Mouse (Mus musculus): ENCODE measurements around the gene Gm13276. TPM values are rescaled to one million over a fixed set of nuclear protein-coding genes. Genes with fewer than 3 reads are reported as not detected.
"Not testable (repeated sequence)": the region's sequence is repeated elsewhere in the genome, so short reads cannot be mapped to it uniquely, and the experiment has no call there.

Gene Gm13276
- polyA plus RNA-seq (2016; fragmentation: Nextera tagmentation; extraction: Ambion mirVana), result not detected in 2 replicates

DNA sequence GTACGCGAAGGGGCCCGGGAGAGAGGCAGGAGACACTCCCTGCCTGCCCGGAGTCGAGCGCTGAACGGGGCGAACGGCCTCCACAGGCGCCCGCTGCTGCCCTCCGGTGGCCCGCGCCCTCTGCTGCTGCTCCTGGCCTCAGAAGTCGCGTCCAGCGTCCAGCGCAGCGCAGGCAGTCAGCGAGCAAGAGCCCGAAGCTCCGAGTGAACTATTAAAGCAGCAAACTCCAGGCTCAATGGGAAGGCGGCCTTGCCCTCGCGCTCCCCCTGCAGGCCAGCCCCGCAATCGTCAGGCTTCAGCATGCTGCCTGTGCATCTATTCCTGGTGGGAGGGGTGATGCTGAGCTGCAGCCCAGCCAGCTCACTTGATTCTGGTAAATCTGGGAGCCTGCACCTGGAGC lies at the start of gene Gm13276:
TSS of gene Gm13276 (plus strand) at position 301 of the 400 bp plus-strand sequence.
- not testable (repeated sequence) for H3K27me3 ChIP-seq; ATAC-seq (ENCODE audit: insufficient number of reproducible peaks, insufficient read depth, low FRiP score, low TSS enrichment); H3K9ac ChIP-seq; H3K4me2 ChIP-seq (replicated peaks); H3K4me3 ChIP-seq; H3K36me3 ChIP-seq; H3K4me1 ChIP-seq; H3K27ac ChIP-seq; H3K9me3 ChIP-seq
- WGBS, result no CpG with 5 or more reads among the region's 27 CpGs

GRCm38 (mm10) chr4:88738480-88738879 lies 47.0 kb upstream of the Gm13276 start:
- H3K27me3 ChIP-seq, result no peaks in the 10 kb centered on the region
- no peak for ATAC-seq (ENCODE audit: insufficient number of reproducible peaks, insufficient read depth, low FRiP score, low TSS enrichment)

GRCm38 (mm10) chr4:88739036-88739435 lies 46.5 kb upstream of the Gm13276 start:
- H3K27ac ChIP-seq, result no peak overlapping the region
- no peaks in the 10 kb centered on the region for H3K9me3 ChIP-seq
- no peaks in the 10 kb centered on the region for H3K4me1 ChIP-seq
- no peak overlapping the region for H3K9ac ChIP-seq
- H3K36me3 ChIP-seq, result no peaks in the 10 kb centered on the region
- H3K27me3 ChIP-seq, result no peaks in the 10 kb centered on the region
- H3K4me3 ChIP-seq, result no peak overlapping the region
- WGBS, result 86% methylated on average over 6 of the region's 6 CpGs
- no peak for ATAC-seq (ENCODE audit: insufficient number of reproducible peaks, insufficient read depth, low FRiP score, low TSS enrichment)
- H3K4me2 ChIP-seq (replicated peaks), result no peak overlapping the region

More at GRCm38 (mm10) chr4:88738480-88738879, 47.0 kb upstream of the Gm13276 start:
- Histone ChIP-seq H3K36me3 (no peaks in the 10 kb centered on the region), H3K4me1 (no peaks in the 10 kb centered on the region), H3K9me3 (no peaks in the 10 kb centered on the region), H3K4me2 (replicated peaks) (no peak overlapping the region), H3K4me3 (no peak overlapping the region), H3K9ac (no peak overlapping the region), H3K27ac (no peak overlapping the region)
- 2% methylated on average over 2 of the region's 2 CpGs for WGBS

DNA sequence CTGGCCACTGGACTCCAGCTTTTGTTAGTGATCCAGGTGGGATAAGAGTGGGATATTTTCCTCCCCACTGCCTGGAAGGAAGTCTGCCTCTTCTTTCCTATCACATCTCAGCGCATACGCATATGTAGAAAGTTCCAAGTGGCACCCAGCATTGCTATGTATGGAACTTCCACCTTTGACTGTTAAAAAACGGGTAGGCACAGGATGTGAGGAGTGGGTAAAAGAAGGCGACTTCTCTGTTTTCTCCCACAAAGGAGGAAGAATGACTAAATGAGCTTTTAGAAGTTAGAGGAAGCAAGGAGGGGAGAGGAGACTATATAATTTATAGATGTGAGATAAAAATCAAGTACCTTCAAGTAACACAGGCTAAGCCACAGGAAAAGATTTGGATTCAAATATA lies 44.1 kb upstream of the Gm13276 start:
- no peak for ATAC-seq (ENCODE audit: insufficient number of reproducible peaks, insufficient read depth, low FRiP score, low TSS enrichment)
- WGBS, result 89% methylated on average over 4 of the region's 4 CpGs

GRCm38 (mm10) chr4:88742771-88743371 lies 42.6 kb upstream of the Gm13276 start:
- H3K9ac ChIP-seq, result no peak overlapping the region
- no peak overlapping the region for H3K4me2 ChIP-seq (replicated peaks)
- 73% methylated on average over 7 of the region's 7 CpGs for WGBS
- H3K4me1 ChIP-seq, result no peaks in the 10 kb centered on the region
- H3K36me3 ChIP-seq, result no peaks in the 10 kb centered on the region
- no peaks in the 10 kb centered on the region for H3K27me3 ChIP-seq
- H3K9me3 ChIP-seq, result no peaks in the 10 kb centered on the region
- no peak overlapping the region for H3K27ac ChIP-seq
- no peak for ATAC-seq (ENCODE audit: insufficient number of reproducible peaks, insufficient read depth, low FRiP score, low TSS enrichment)
- no peak overlapping the region for H3K4me3 ChIP-seq

More for the DNA sequence above, 44.1 kb upstream of the Gm13276 start:
- no peaks in the 10 kb centered on the region for H3K9me3 ChIP-seq
- no peaks in the 10 kb centered on the region for H3K27me3 ChIP-seq
- H3K4me2 ChIP-seq (replicated peaks), result no peak overlapping the region
- no peak overlapping the region for H3K4me3 ChIP-seq
- H3K27ac ChIP-seq, result no peak overlapping the region
- no peaks in the 10 kb centered on the region for H3K4me1 ChIP-seq
- no peaks in the 10 kb centered on the region for H3K36me3 ChIP-seq
- no peak overlapping the region for H3K9ac ChIP-seq

- no peaks in the 10 kb centered on the region for H3K36me3 ChIP-seq
- no peaks in the 10 kb centered on the region for H3K4me1 ChIP-seq
- H3K27me3 ChIP-seq, result no peaks in the 10 kb centered on the region
- no peaks in the 10 kb centered on the region for H3K9me3 ChIP-seq
- ATAC-seq (ENCODE audit: insufficient number of reproducible peaks, insufficient read depth, low FRiP score, low TSS enrichment), result no peak
- H3K27ac ChIP-seq, result no peak overlapping the region
- WGBS, result 72% methylated on average over 3 of the region's 3 CpGs
- H3K4me3 ChIP-seq, result no peak overlapping the region
- H3K9ac ChIP-seq, result no peak overlapping the region
- no peak overlapping the region for H3K4me2 ChIP-seq (replicated peaks)
Observed at GRCm38 (mm10) chr4:88744207-88744606, 41.3 kb upstream of the Gm13276 start.

GRCm38 (mm10) chr4:88749926-88750325 lies 35.6 kb upstream of the Gm13276 start:
- WGBS, result 35% methylated on average over 6 of the region's 6 CpGs
- no peak overlapping the region for H3K9ac ChIP-seq

GRCm38 (mm10) chr4:88754818-88755340 lies 30.6 kb upstream of the Gm13276 start, which contains the start of gene Gm13271:
TSS of gene Gm13271 (plus strand) at chr4:88754868.
- H3K9ac ChIP-seq; ATAC-seq (ENCODE audit: insufficient number of reproducible peaks, insufficient read depth, low FRiP score, low TSS enrichment); H3K36me3 ChIP-seq; H3K4me3 ChIP-seq; H3K27ac ChIP-seq; H3K27me3 ChIP-seq; H3K9me3 ChIP-seq; H3K4me2 ChIP-seq (replicated peaks); H3K4me1 ChIP-seq: not testable (repeated sequence)
- WGBS, result 75% methylated on average over 15 of the region's 15 CpGs

More at GRCm38 (mm10) chr4:88749926-88750325, 35.6 kb upstream of the Gm13276 start:
- H3K4me1 ChIP-seq, result no peaks in the 10 kb centered on the region
- no peaks in the 10 kb centered on the region for H3K27me3 ChIP-seq
- no peaks in the 10 kb centered on the region for H3K9me3 ChIP-seq
- no peak overlapping the region for H3K4me3 ChIP-seq
- ATAC-seq (ENCODE audit: insufficient number of reproducible peaks, insufficient read depth, low FRiP score, low TSS enrichment), result no peak
- no peak overlapping the region for H3K4me2 ChIP-seq (replicated peaks)
- no peak overlapping the region for H3K27ac ChIP-seq
- H3K36me3 ChIP-seq, result no peaks in the 10 kb centered on the region

GRCm38 (mm10) chr4:88756581-88757513 lies 28.7 kb upstream of the Gm13276 start:
- H3K36me3 ChIP-seq; ATAC-seq (ENCODE audit: insufficient number of reproducible peaks, insufficient read depth, low FRiP score, low TSS enrichment); H3K9me3 ChIP-seq; H3K27me3 ChIP-seq; H3K4me1 ChIP-seq: not testable (repeated sequence)
- 13% methylated on average over 28 of the region's 31 CpGs for WGBS
- Histone ChIP-seq H3K4me3 (peak overlapping the region; percentile 43), H3K4me2 (replicated peaks) (peak overlapping the region; percentile 64), H3K9ac (peak overlapping the region; percentile 48; the same call in 1 of the 2 replicates), H3K27ac (peak overlapping the region; percentile 91)

DNA sequence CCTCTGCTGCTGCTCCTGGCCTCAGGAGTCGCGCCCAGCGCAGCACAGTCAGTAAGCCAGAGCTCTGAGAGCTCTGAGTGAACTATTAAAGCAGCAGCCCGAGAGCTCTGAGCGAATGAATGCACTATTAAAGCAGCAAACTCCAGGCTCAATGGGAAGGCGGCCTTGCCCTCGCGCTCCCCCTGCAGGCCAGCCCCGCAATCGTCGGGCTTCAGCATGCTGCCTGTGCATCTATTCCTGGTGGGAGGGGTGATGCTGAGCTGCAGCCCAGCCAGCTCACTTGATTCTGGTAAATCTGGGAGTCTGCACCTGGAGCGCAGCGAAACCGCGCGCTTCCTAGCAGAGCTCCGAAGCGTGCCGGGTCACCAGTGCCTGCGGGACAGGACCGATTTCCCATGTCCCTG lies 27.9 kb upstream of the Gm13276 start:
- not testable (repeated sequence) for H3K27me3 ChIP-seq, H3K9me3 ChIP-seq, H3K36me3 ChIP-seq, H3K4me1 ChIP-seq
- peak overlapping the region; percentile 91 for H3K27ac ChIP-seq
- peak overlapping the region; percentile 43 for H3K4me3 ChIP-seq
- ATAC-seq (ENCODE audit: insufficient number of reproducible peaks, insufficient read depth, low FRiP score, low TSS enrichment), result peak; percentile 100
- peak overlapping the region; percentile 48; the same call in 1 of the 2 replicates for H3K9ac ChIP-seq
- H3K4me2 ChIP-seq (replicated peaks), result peak overlapping the region; percentile 64
- WGBS, result 0% methylated on average over 19 of the region's 21 CpGs

DNA sequence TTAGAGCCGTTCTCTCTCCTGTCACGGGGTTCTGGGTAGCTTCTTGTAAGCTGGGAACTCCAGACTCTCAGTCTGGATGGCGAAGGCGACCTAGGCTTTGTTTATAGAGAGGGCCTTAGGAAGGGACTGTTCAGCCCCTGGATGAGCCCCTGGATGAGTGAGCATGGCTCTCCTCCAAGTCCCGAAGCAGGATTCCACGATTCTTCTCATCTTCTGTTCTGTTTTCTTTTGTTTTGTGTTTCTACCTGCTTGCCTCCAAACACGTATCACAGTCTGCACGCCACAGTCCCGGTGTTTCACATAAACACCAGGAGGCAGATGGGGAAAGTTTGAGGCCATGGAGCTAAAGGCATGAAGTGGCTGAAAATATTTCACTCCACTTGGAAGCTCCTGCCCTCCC lies 26.8 kb upstream of the Gm13276 start:
- not testable (repeated sequence) for H3K9ac ChIP-seq; ATAC-seq (ENCODE audit: insufficient number of reproducible peaks, insufficient read depth, low FRiP score, low TSS enrichment); H3K4me1 ChIP-seq; H3K36me3 ChIP-seq; H3K27me3 ChIP-seq; H3K4me3 ChIP-seq; H3K27ac ChIP-seq; H3K9me3 ChIP-seq; H3K4me2 ChIP-seq (replicated peaks)
- WGBS, result 87% methylated on average over 9 of the region's 9 CpGs
